Mouse (Mus musculus) adrenal gland, postnatal 4 days (tissue): Measurements from ENCODE around the gene Dqx1. TPM values are rescaled to one million over a fixed set of nuclear protein-coding genes. Genes with fewer than 3 reads are reported as not detected.

Experiments used
- DNase-seq, 2 experiments: peaks; one replicate each; pipeline ENCODE4 v3.0.0; 2021 to 2022; ENCODE audit warnings: low spot score in 2 of 2, mixed read lengths in 2 of 2
- total RNA-seq, 2 experiments: library from RNA; stranded (reverse); gene quantifications; 2 replicates each; pipeline ENCODE4 v1.2.3; 2021

The Dqx1 gene
- total RNA-seq, 2 experiments from 2014 or later: 4.1 to 4.4 TPM

- DNase-seq: no peak
These were observed 24.9 kb upstream of the Dqx1 start for GRCm38 (mm10) chr6:83032769-83033191.

GRCm38 (mm10) chr6:83033249-83034185 is 24.1 kb upstream of the Dqx1 start, which contains the start of the genes Dok1 and Loxl3:
Dok1 (minus strand) TSS chr6:83033471.
Loxl3 (plus strand) TSS chr6:83034173.
- peak in 1 of 2 experiments; percentile 58 for DNase-seq

DNA sequence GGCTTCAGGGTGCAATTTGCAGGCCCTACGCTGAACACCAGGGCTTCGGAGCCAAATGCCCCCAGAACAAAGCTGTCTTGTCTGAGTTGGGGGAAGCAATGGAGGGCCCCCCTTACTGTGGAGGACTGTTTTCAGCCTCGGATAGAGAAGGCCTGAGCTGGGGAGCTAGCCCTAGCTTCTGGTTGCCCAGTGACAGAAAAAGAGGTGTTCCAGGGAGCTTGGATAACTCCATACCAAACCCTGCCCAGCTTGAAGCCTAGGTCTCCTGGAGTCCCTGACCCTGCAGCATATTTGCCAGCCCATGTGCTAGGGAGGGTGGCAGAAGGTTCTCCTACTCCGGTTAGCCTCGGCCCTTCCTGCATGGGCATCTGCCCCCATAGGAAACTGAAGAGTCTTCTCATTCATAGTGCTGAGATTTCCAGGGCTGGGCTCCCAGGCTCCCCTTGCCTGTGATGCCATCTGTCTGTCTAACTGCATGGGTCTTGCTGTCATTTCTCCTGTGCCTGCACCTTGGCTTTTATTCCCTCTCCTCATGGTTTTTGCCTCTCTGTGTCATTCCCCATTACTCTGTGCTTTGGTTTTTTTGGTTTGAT is 23.1 kb upstream of the Dqx1 start:
- DNase-seq: no peak

DNA sequence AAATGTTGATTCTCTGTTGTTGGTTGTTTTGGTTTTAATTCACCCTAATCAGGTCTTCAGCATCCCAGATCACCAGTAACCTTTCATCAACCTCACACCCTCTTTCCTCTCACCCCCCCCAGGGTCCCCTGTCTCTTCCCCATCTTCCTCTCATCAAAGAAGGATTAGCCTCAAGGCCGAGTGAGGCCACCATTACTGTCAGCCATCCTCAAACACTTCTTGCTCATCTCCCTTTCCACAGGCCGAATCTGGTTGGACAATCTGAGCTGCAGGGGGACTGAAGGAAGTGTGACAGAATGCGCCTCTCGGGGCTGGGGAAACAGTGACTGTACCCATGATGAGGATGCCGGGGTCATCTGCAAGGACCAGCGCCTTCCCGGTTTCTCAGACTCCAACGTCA is 20.5 kb upstream of the Dqx1 start:
- DNase-seq: no peak

GRCm38 (mm10) chr6:83038496-83039012 is 19.1 kb upstream of the Dqx1 start:
- peak; percentile 89 to 94 for DNase-seq

GRCm38 (mm10) chr6:83040601-83041000 is 17.0 kb upstream of the Dqx1 start:
- no peak for DNase-seq

- DNase-seq: no peak
These were observed 14.1 kb upstream of the Dqx1 start for GRCm38 (mm10) chr6:83043561-83043960.

- DNase-seq: no peak
These were observed 13.7 kb upstream of the Dqx1 start for GRCm38 (mm10) chr6:83043993-83044392.

DNA sequence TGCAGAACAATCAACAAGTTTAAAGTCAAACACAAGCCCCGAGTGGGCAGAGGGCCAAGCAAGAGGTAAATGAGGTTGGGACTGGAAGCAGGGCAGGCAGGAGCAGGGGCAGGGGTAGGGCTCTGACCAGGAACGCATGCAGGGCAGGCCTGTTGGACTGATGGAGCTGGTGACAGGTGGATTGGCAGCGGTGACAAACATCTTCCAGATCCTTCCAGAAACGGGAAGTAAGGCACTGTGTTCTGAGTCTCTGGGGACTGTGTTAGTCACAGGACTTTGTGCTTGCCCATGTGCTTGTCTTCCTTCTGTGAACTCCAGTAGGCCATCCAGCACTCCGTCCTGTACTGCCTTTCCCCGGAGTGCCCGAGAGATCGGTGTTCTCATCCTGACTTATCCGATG is 12.9 kb upstream of the Dqx1 start:
- no peak for DNase-seq

GRCm38 (mm10) chr6:83049367-83049766 is 8.3 kb upstream of the Dqx1 start:
- DNase-seq: no peak

DNA sequence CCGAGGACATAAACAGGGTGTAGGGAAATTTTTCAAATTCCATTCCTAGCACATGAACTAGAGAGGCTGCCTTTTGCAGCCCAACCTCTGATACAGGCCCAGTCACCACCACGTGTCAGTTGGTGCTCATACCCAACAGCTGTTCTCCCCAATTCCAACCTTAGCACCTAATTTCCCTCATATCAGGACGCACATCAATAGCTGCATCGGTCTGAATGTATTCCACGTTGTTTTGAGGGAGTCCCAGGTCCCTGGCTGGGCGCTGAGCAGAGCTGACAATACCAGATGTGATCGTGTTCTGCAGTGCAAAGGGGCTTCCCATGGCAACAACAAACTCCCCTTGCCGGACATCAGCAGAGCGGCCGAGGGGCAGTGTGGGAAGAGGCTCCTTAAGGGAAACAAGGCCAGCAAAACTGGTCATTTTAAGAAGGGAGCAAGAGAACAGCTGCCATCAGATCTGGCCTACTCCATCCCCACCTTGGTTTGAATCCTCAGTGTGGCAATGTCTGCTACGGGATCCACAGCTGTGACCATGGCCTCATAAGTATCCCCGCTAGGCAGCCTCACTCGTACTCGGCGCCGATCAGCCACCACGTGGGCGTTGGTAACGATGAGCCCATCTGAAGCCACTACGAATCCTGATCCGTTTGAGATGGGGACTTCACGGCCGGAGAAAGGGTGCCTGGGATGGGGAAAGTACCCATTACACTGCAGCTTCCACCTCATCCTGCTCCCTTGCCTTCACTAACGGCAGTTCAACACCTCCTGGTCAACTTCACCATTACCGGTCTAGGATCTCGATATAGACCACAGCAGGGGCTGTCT is 4.3 kb upstream of the Dqx1 start:
- no peak for DNase-seq

GRCm38 (mm10) chr6:83054074-83054851 is 3.4 kb upstream of the Dqx1 start, which contains the start of gene Aup1:
Aup1 (plus strand) TSS chr6:83054521.
- peak; percentile 88 to 91 for DNase-seq

DNA sequence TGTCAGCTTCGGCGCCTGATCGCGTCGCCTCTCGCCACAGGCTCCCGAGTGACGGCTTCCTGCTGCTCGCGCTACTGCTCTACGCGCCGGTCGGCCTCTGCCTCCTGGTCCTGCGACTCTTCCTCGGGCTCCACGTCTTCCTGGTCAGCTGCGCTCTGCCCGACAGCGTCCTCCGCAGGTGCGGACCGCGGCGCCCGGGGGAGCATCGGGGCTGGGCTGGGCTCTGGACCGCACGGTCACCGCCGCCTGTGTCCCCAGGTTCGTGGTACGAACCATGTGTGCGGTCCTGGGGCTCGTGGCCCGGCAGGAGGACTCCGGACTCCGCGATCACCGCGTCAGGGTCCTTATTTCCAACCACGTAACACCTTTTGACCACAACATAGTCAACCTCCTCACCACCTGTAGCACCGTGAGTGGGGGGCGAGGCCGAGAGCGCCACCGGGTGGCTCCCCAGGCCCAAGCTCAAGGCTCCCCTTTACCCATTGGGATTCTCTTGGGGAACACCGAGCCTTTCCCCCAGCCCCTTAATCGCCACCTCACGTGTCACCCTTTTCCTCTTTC is 2.7 kb upstream of the Dqx1 start, which contains the start of gene Htra2:
TSS of gene Htra2 (minus strand) at position 403 of the 561 bp plus-strand sequence.
- no peak for DNase-seq

DNA sequence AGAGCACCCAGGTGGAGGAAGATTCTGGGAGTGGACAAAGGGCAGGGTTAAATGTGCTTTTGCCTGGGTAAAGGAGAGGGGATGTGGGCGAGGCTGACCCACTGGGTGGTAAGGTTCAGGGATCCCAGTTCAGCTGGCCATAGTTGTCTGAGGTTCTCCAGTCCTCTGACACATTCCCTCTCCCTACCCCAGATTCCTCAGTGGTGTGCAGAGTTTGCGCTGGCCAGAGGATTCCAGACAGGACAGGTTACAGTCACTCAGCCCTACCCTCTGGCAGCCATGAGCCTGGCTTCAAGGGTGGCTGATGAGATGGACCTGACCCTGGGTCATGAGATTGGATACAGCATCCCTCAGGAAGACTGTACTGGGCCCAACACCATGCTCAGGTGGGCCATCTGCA is 1.1 kb downstream of the Dqx1 start:
- no peak for DNase-seq

GRCm38 (mm10) chr6:83065995-83066394 is 8.4 kb downstream of the Dqx1 start:
- no peak for DNase-seq

DNA sequence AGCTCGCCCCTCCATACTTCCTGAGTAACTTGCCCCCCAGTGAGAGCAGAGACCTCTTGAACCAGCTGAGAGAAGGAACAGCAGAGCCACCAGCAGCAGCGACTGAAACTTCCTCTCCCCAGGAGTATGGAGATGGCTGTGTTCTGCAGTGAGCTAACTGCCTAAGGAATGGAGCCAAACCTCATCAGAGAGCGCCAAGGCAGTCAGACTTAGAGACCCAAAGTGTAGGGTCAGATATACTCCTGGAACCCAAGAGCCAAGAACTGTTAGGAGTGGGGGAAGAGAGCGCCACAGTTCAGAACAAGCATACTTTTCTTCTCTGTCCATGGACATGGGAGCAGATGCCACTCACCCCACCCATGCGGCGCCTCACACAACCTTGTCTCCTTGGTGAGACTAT is 8.8 kb downstream of the Dqx1 start:
- no peak for DNase-seq

DNA sequence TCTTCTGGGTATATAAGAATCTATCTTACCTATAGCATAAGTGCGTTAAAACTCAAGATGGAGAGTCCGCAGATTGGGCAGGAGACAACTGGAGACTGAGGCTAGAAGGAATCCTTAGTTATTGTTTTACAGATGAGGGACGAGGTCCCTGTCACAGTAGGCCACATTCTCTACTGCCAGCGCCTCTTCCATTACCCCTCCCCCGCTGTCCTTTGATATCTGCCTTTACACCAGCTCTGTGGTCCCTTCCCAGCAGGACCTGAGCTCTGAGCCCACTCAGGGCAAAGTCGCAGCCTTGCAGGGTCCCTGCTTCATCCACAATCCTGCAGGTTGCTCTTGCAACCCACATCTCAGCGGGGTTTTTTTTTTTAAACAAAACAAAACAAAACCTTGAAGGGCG is 10.6 kb downstream of the Dqx1 start:
- no peak for DNase-seq

DNA sequence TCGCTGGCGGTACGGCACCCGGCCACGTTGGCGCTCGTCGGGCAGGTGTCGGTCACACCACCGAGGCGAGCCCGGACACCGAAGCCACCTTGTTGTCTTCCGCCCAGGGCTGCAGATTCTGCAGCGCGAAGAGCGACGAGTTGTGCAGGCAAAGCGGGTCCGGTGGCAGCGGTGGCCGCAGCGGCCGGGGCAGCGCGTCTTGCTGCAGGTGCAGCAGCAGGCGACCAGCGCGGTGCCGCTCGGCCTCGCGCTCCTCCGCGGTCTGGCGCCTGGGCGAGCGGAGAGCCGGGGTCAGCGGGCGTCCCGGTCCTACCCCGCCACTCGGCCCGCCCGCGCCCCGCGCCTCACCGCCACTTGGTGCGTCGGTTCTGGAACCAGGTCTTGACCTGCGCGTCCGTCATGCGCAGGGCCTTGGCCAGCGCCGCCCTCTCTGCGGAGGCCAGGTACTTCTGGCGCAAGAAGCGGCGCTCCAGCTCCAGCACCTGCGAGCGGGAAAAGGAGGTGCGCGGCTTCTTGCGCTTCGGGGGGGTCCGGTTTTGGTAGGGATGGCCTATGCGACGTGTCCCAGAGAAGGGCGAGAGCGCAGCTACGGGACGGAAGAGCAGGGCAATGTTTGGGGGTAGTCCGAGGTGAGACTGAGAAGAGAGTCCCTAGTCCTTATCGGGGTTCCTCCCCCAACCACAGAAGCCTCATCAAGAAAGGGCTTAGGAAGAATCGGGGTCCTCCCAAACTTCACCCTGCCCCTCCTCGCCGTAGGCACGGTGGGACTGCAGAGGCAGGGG is 11.3 kb downstream of the Dqx1 start:
- DNase-seq: no peak
